Mouse (Mus musculus) thymus, adult 2 months (tissue): ENCODE results near the gene Cyb561.

Experiments used
- CTCF ChIP-seq: fragments of 200-500 bp; IDR thresholded peaks from 2 replicates; pipeline ENCODE4 v1.5.1; 2012; ENCODE audit warnings: mild to moderate bottlenecking, control low read depth, low read length, moderate library complexity, borderline replicate concordance; ENCODE audit not compliant: control insufficient read depth, poor library complexity, insufficient read depth; ENCODE audit errors: extremely low read depth
- POLR2A ChIP-seq: fragments of 200-500 bp; IDR thresholded peaks from 2 replicates; pipeline ENCODE4 v1.6.1; 2012; ENCODE audit warnings: mild to moderate bottlenecking, low read length, control low read depth, moderate library complexity; ENCODE audit not compliant: control insufficient read depth, poor library complexity, insufficient read depth; ENCODE audit errors: extremely low read depth

GRCm38 (mm10) chr11:105921275-105921674 lies 31.9 kb downstream of the Cyb561 start:
- no peak for TF ChIP-seq POLR2A
- no peak for TF ChIP-seq CTCF
